Mouse (Mus musculus) fibroblast of lung, adult 2 months (primary cell): Measurements from ENCODE around the gene Cyb5r2.

Experiments used
- DNase-seq: peaks from one replicate; pipeline ENCODE4 v3.0.0-alpha.2; 2011; ENCODE audit warnings: low read depth

Gene Cyb5r2

DNA sequence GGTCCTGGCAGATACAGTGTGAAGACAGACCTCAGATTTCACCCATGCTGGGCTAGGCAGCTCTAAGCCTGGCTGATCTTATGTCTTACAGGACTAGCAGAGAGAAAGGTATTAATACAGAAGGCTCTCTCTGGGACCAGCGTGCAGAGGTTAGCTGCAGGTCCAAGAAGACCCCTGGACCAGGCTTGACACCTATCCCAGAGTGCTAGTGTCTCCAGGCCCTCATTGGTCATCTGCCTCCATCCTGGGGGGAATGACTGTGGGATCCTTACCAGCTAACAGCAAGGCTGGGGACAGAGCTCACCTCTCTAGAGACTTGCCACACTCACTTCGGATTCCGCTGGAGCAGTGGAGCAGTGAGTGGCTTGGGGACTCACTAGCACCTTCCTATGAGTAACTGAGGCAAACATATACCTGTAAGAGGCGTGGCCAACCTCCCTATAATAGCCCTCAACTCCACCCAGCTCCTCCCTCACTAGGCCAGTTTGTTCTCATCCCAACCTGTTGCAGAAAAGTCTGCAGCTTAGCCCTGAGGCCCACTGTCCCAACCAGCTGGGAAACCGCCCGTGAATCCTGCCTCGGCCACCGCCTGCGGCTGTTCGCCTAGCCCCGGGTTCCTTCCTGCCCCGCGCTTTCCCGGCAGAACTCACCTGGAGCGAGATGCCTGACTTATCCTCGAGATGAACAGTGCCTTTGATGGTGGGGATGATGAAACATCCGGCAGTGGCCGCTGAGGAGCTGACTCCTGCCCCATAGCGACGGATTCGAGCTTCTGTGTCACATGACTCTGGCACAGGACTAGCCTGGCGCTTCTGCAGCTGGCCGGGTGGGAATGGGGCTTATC is at the start of gene Cyb5r2:
Gene Cyb5r2 (minus strand): TSS at position 725 of the 844 bp plus-strand sequence.
- DNase-seq: peak; percentile 4

- no peak for DNase-seq
Measured at GRCm38 (mm10) chr7:107802138-107802537, 44.3 kb upstream of the Cyb5r2 start.

- no peak for DNase-seq
Measured at GRCm38 (mm10) chr7:107801108-107801507, 43.3 kb upstream of the Cyb5r2 start, which contains the start of gene Ovch2. TSS of gene Ovch2 (minus strand) at chr7:107801208.

GRCm38 (mm10) chr7:107796500-107796899 is 38.7 kb upstream of the Cyb5r2 start:
- no peak for DNase-seq

- peak; percentile 6 for DNase-seq
Measured at GRCm38 (mm10) chr7:107787977-107788620, 30.3 kb upstream of the Cyb5r2 start.

DNA sequence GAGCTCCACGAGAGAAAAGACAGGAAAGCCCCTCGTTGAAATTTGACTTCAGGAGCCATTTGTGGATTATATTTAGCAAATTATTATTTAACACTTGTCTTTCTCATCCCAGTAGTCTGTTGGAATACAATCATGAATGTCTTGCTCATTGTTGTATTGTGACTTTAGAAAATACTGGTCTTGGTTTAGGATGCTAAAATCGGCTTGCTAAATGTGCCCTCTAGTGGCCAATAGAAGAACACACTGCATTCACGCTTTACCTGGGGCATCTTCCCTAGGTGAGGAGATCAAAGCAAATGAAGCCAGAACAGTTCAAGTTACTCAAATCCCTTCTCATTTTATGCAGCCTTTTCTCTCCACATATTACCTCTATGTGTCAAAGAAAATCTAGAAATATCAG is 21.8 kb upstream of the Cyb5r2 start:
- peak; percentile 4 for DNase-seq

- DNase-seq: no peak
Measured at GRCm38 (mm10) chr7:107778216-107778615, 20.4 kb upstream of the Cyb5r2 start.

- DNase-seq: no peak
Measured at GRCm38 (mm10) chr7:107770812-107771211, 13.0 kb upstream of the Cyb5r2 start.

GRCm38 (mm10) chr7:107756748-107757147 is 1.1 kb downstream of the Cyb5r2 start:
- no peak for DNase-seq

DNA sequence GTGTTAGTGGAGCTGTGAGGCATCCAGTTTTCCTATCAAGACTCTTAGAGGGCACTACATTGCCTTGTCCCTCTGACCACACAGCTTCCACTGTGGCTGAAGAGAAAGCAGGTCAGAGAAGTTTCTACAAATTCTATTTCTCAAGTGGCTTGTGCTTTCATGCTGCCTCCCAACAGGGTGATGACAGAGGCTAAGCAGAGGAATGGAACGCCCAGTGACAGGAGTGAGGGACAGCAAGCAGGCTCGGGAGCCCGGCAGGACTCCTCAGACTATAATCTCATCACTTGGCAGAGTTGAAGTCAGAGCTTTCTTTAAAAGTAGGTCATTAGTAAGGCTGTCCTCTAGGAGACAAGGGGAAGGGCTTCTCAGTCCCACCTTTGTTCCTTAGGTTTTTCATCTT is 1.9 kb downstream of the Cyb5r2 start:
- no peak for DNase-seq

DNA sequence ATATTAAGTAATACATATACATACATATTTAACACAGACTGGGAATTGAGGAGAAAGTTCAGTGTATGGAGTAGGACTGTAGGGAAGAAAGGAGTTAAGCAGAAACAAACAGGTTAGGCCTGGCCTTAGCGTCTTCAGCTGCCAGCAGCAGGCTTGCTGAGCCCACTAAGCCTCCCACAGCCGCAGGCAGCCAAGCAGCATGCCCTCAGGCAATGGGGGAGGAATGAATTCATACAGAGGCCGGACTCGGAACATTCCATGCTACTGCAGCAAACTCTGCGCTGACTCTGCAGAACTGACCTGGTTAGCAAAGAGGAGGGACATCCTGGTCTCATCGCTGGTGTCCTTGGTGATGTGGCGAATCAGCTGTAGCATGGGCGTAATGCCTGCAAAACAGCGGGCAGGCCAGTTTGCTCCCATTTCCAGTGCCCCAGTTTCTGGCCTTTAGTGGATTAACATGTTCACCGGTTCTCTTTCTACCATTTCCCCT is 5.8 kb downstream of the Cyb5r2 start:
- DNase-seq: no peak

- no peak for DNase-seq
Measured at GRCm38 (mm10) chr7:107749721-107750120, 8.1 kb downstream of the Cyb5r2 start.

DNA sequence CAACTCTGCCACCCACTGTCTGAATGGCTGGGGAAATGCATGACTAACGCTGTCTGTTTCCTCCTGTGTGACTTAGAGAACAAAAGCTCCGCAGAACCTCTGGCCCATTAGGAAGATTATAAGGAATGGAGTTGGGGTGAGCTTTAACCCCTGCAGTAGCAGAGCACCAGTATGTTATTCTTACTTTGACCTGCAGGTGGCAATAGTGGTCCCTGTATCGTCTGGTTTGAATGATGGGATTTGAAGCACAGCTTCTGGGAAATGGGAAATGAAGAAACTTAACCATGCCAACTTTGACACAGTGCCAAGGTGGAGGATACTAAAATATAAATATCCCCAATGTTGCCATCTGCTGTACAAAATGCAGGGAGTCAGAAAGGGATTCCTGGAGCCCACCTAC is 8.6 kb downstream of the Cyb5r2 start:
- DNase-seq: no peak

GRCm38 (mm10) chr7:107747954-107748353 is 9.9 kb downstream of the Cyb5r2 start:
- no peak for DNase-seq

DNA sequence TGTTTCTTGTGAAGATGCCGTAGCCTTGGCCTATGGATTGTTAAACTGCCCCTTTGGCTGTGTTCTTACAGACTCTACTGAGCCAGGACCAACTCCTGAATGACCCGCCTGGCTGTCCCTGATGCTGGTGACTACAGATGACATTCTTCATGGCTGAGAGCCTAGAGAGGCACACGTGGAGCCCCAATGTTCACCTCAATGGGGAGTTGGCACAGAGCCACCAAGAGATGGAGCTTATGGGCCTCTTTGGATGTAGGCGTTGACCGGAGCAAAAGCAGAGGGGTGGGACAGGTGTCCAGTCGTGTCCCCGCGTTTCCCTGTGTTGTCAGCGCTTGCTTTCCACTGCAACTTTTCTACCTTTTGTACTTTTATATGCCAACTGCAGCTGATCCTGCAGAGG is 10.4 kb downstream of the Cyb5r2 start:
- DNase-seq: no peak

DNA sequence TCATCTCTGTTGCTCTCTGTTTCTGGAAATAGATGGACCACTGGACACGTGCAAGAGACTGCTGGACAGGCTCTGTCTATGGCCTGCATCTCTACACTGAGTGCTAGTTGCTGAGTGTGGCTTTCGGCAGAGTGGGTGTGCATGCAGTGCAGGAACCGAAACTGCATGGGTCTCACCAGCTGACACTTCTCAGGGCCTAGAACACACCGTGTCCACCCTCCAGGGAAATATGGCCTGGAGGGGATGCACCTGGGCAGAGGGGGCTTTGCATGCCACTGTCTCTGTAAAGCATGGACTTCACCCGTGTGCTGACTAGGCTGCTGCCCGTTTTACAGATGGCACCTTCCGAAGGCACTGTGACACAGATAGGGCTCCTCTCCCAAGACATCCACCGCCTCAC is 11.8 kb downstream of the Cyb5r2 start:
- no peak for DNase-seq

DNA sequence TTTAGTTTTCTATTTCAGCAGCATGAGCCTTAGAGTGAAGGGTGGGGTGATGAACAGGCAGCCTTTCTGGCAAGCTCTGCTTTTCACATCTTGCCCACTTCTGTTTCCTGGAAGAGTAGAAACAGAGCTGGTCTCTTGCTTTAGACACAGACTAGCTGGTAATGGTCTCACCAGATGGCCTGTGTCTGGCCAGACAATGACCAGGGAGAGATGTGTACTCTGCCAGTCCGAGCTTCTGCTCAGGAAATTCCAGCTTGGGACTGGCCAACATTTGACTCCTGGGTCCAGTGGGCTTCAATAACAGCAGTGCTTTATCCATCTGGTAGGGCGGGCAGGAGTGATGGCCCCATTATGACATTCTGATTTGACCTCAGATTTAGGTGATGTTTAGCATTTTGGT is 12.7 kb downstream of the Cyb5r2 start:
- DNase-seq: no peak

- DNase-seq: no peak
Measured at GRCm38 (mm10) chr7:107744454-107744853, 13.4 kb downstream of the Cyb5r2 start.

GRCm38 (mm10) chr7:107742963-107743465 is 14.8 kb downstream of the Cyb5r2 start:
- no peak for DNase-seq

GRCm38 (mm10) chr7:107738726-107739125 is 19.1 kb downstream of the Cyb5r2 start:
- no peak for DNase-seq

DNA sequence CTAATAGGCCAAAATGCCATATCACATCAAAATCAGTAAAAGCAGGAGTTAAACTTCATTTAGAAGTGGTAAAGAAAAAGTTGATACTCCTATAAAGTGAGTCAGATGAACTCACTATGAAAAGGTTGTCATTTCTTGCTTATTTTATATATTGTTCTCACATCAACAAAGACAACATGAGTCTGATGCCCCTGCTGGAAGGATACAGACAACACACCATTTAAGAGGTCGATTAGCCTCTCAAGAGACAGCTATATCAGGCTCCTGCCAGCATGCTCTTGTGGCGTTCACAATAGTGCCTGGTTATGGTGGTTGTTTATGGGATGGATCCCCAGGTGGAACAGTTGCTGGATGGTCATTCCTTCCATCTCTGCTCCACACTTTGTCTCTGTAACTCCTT is 24.7 kb downstream of the Cyb5r2 start:
- no peak for DNase-seq

- no peak for DNase-seq
Measured at GRCm38 (mm10) chr7:107730587-107730986, 27.2 kb downstream of the Cyb5r2 start.

DNA sequence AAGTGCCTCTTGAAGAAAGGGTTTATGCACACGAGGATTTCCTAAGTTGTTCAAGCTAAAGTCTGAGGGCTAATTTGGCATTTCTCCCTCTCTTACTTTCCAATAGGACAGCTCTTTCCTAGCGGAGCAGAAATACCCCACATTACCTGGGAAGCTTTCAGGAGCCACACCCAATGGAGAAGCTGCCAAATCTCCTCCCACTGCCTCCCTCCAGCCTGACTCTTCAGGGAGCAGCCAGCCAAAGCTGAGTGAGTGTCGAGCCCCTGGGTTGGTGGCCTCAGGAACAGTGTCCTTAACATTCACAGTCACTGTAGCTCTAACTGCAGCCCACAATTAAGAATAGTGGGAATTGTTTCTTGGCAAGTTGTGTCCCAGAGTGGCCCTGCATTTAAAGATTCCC is 30.3 kb downstream of the Cyb5r2 start:
- DNase-seq: no peak
